21 mouse cellular contexts compared by ENCODE assay signal in genomic region chr9:121416460-121416859, GRCm38 (mm10).
DNase-seq lines count a peak whose midpoint lies in the region; ATAC-seq and TF ChIP-seq lines count a peak whose summit lies in the region.
"Had no signal": no experiment of that assay in that cellular context is flagged by ENCODE, and none has a peak within 500 bp of the region (broad histone marks: within the 10 kb centered on the region; RNA-seq: fewer than 3 reads in every experiment).

No protein-coding gene starts in this region.

- 0 out of 2 replicates have a peak overlapping the region, but pooled peaks have one; percentile 14 for H3K27ac ChIP-seq in heart, postnatal 0 days (ENCODE audit: low read depth)
- peak overlapping the region; percentile 84 for H3K27ac ChIP-seq in lung, embryonic 15.5 days
- peak overlapping the region; percentile 56; the same call in 1 of the 2 replicates for H3K27ac ChIP-seq in intestine, embryonic 15.5 days
- H3K27ac ChIP-seq in small intestine, adult 2 months (ENCODE audit: insufficient read depth, low read depth, low read length), result peak overlapping the region; percentile 59
- H3K27ac ChIP-seq: embryonic facial prominence, embryonic 12.5 days; forebrain, embryonic 13.5 days; hindbrain, embryonic 14.5 days; left cerebral cortex, adult 2 months; neural tube, embryonic 12.5 days had no signal

- peaks cover 8% of the 10 kb centered on the region for H3K4me1 ChIP-seq in heart, postnatal 0 days (ENCODE audit: control insufficient read depth, insufficient read depth)
- H3K4me1 ChIP-seq in lung, embryonic 15.5 days, result peaks cover 21% of the 10 kb centered on the region
- peaks cover 11% of the 10 kb centered on the region for H3K4me1 ChIP-seq in lung, adult 2 months (ENCODE audit: control insufficient read depth, insufficient read depth, low read length)
- peaks cover 13% of the 10 kb centered on the region for H3K4me1 ChIP-seq in intestine, embryonic 15.5 days (replicated peaks)
- peaks cover 38% of the 10 kb centered on the region for H3K4me1 ChIP-seq in small intestine, adult 2 months (ENCODE audit: control insufficient read depth, insufficient read depth, insufficient read length, low read length)
- H3K4me1 ChIP-seq: embryonic facial prominence, embryonic 12.5 days; forebrain, embryonic 13.5 days; neural tube, embryonic 12.5 days had no signal

- H3K36me3 ChIP-seq in heart, postnatal 0 days (replicated peaks; ENCODE audit: control insufficient read depth, insufficient read depth, low read length), result peaks cover 7% of the 10 kb centered on the region; the same call in 1 of the 2 replicates
- H3K36me3 ChIP-seq in lung, embryonic 15.5 days, result no peaks in the 10 kb centered on the region
- H3K36me3 ChIP-seq in intestine, embryonic 15.5 days, result no peaks in the 10 kb centered on the region
- H3K36me3 ChIP-seq in small intestine, adult 2 months (ENCODE audit: control insufficient read depth, insufficient read depth, low read length), result no peaks in the 10 kb centered on the region
- H3K36me3 ChIP-seq: embryonic facial prominence, embryonic 12.5 days had no signal

- no peak for ATAC-seq in heart, postnatal 0 days (ENCODE audit: insufficient read depth, low read depth)
- no peak for ATAC-seq in lung, embryonic 15.5 days (ENCODE audit: borderline replicate concordance, extremely low read depth, low FRiP score, low TSS enrichment)
- no peak for ATAC-seq in intestine, embryonic 15.5 days
- ATAC-seq: forebrain, embryonic 13.5 days; inflammation-experienced regulatory T-cells, adult 6 months; Patski had no signal

- H3K9ac ChIP-seq in heart, postnatal 0 days (replicated peaks; ENCODE audit: low read depth, low read length), result no peak overlapping the region
- no peak overlapping the region for H3K9ac ChIP-seq in lung, embryonic 15.5 days
- H3K9ac ChIP-seq in intestine, embryonic 15.5 days, result 0 out of 2 replicates have a peak overlapping the region, but pooled peaks have one; percentile 32
- H3K9ac ChIP-seq: embryonic facial prominence, embryonic 12.5 days; forebrain, embryonic 13.5 days; hindbrain, embryonic 14.5 days; neural tube, embryonic 12.5 days had no signal

- TF ChIP-seq CTCF in heart, postnatal 0 days (IDR thresholded peaks at IDR 0.05; ENCODE audit: low read depth), result no peak
- TF ChIP-seq CTCF in lung, adult 2 months (IDR thresholded peaks at IDR 0.05; ENCODE audit: insufficient read depth, low read length), result no peak
- TF ChIP-seq CTCF in small intestine, adult 2 months (IDR thresholded peaks at IDR 0.05; ENCODE audit: extremely low read depth, insufficient read length, insufficient replicate concordance, low read depth, low read length), result no peak

- DNase-seq in heart, postnatal 0 days (ENCODE audit: low spot score), result no peak
- no peak for DNase-seq in heart, adult 18-20 months
- no peak for DNase-seq in lung, adult 2 months
- no peak for DNase-seq in kidney, adult 18-20 months
- DNase-seq: B cell, adult 2 months; layer of hippocampus, adult 9-11 months; midbrain, embryonic 14.5 days; right cerebral cortex, postnatal 25 days had no signal

- no peaks in the 10 kb centered on the region for H3K9me3 ChIP-seq in heart, postnatal 0 days (replicated peaks; ENCODE audit: control insufficient read depth, low read length)
- H3K9me3 ChIP-seq in lung, embryonic 15.5 days, result no peaks in the 10 kb centered on the region
- no peaks in the 10 kb centered on the region for H3K9me3 ChIP-seq in intestine, embryonic 15.5 days
- H3K9me3 ChIP-seq: embryonic facial prominence, embryonic 12.5 days; forebrain, embryonic 13.5 days; neural tube, embryonic 12.5 days had no signal

- no peak overlapping the region for H3K4me3 ChIP-seq in heart, postnatal 0 days (ENCODE audit: low read depth, low read length)
- peak overlapping the region; percentile 29 for H3K4me3 ChIP-seq in lung, embryonic 15.5 days
- no peak overlapping the region for H3K4me3 ChIP-seq in lung, adult 2 months (replicated peaks; ENCODE audit: extremely low read depth, low read depth, low read length)
- H3K4me3 ChIP-seq in intestine, embryonic 15.5 days (replicated peaks), result peak overlapping the region; percentile 24; the same call in 1 of the 2 replicates
- H3K4me3 ChIP-seq in small intestine, adult 2 months (ENCODE audit: low read depth, low read length), result peak overlapping the region; percentile 59
- H3K4me3 ChIP-seq: embryonic facial prominence, embryonic 12.5 days; erythroblast, embryonic 14.5 days; forebrain, embryonic 13.5 days; left cerebral cortex, adult 2 months; megakaryocyte, embryonic 14.5 days; neural tube, embryonic 12.5 days had no signal

- TF ChIP-seq EP300 in heart, postnatal 0 days (IDR thresholded peaks at IDR 0.05; ENCODE audit: low read depth), result no peak

- TF ChIP-seq POLR2A in lung, adult 2 months (IDR thresholded peaks at IDR 0.05; ENCODE audit: borderline replicate concordance, extremely low read depth, low read depth, low read length), result no peak
- no peak for TF ChIP-seq POLR2A in small intestine, adult 2 months (IDR thresholded peaks at IDR 0.05; ENCODE audit: low read depth, low read length)

- 95% methylated on average over 5 of the region's 5 CpGs for WGBS in heart, postnatal 0 days
- 87% methylated on average over 5 of the region's 5 CpGs for WGBS in lung, embryonic 15.5 days
- WGBS in lung, adult 2 months, result 81% methylated on average over 5 of the region's 5 CpGs
- WGBS in intestine, embryonic 15.5 days, result 85% methylated on average over 5 of the region's 5 CpGs
- WGBS in small intestine, adult 2 months, result 37% methylated on average over 5 of the region's 5 CpGs

- H3K4me2 ChIP-seq in heart, postnatal 0 days (ENCODE audit: low read depth, low read length), result no peak overlapping the region
- peak overlapping the region; percentile 47 for H3K4me2 ChIP-seq in lung, embryonic 15.5 days
- peak overlapping the region; percentile 52 for H3K4me2 ChIP-seq in intestine, embryonic 15.5 days (replicated peaks)
- H3K4me2 ChIP-seq: embryonic facial prominence, embryonic 12.5 days; forebrain, embryonic 13.5 days; hindbrain, embryonic 14.5 days; neural tube, embryonic 12.5 days had no signal

- no peaks in the 10 kb centered on the region for H3K27me3 ChIP-seq in heart, postnatal 0 days (ENCODE audit: control insufficient read depth, insufficient read depth, low read length)
- no peaks in the 10 kb centered on the region for H3K27me3 ChIP-seq in lung, embryonic 15.5 days
- no peaks in the 10 kb centered on the region for H3K27me3 ChIP-seq in intestine, embryonic 15.5 days (replicated peaks)
- H3K27me3 ChIP-seq in small intestine, adult 2 months (ENCODE audit: control insufficient read depth, insufficient read depth, low read length), result no peaks in the 10 kb centered on the region
- H3K27me3 ChIP-seq: CH12.LX; embryonic facial prominence, embryonic 12.5 days; forebrain, embryonic 13.5 days; neural tube, embryonic 12.5 days; Patski had no signal

Comparison
In these comparisons a context has a peak if more than half of its experiments do, and no peak if none do; other contexts are left out.
1. H3K4me3 ChIP-seq: peak in lung, embryonic 15.5 days (single experiment), intestine, embryonic 15.5 days (single experiment) and small intestine, adult 2 months (single experiment); none in heart, postnatal 0 days (single experiment) and lung, adult 2 months (single experiment).
2. H3K27ac ChIP-seq: peak in every context shown above with its lines; median percentile 84 in lung, embryonic 15.5 days; 59 in small intestine, adult 2 months; 56 in intestine, embryonic 15.5 days; 14 in heart, postnatal 0 days.